Mouse (Mus musculus): ENCODE measurements around the gene Alpk1.

GRCm38 (mm10) chr3:127691230-127691629 is 89.1 kb downstream of the Alpk1 start:
- TF ChIP-seq CTCF (IDR thresholded peaks at IDR 0.05; ENCODE audit: low read depth) (no peak), EP300 (IDR thresholded peaks at IDR 0.05; ENCODE audit: low read depth) (no peak)

All from liver, embryonic 14.5 days (tissue).